Mouse (Mus musculus): Measurements from ENCODE around the gene Gp9.
"Not testable (repeated sequence)": the region's sequence is repeated elsewhere in the genome, so short reads cannot be mapped to it uniquely, and the experiment has no call there.

The Gp9 gene

GRCm38 (mm10) chr6:87750184-87750910 lies 27.5 kb upstream of the Gp9 start:
- DNase-seq (ENCODE audit: low spot score) = no peak

GRCm38 (mm10) chr6:87751574-87751973 lies 26.3 kb upstream of the Gp9 start:
- DNase-seq (ENCODE audit: low spot score) = no peak

GRCm38 (mm10) chr6:87755196-87755595 lies 22.7 kb upstream of the Gp9 start:
- DNase-seq (ENCODE audit: low spot score) = no peak

GRCm38 (mm10) chr6:87756896-87757295 lies 21.0 kb upstream of the Gp9 start:
- DNase-seq (ENCODE audit: low spot score) = no peak

GRCm38 (mm10) chr6:87759404-87759803 lies 18.5 kb upstream of the Gp9 start:
- no peak for DNase-seq (ENCODE audit: low spot score)

GRCm38 (mm10) chr6:87759850-87760249 lies 18.0 kb upstream of the Gp9 start:
- DNase-seq (ENCODE audit: low spot score) = no peak

GRCm38 (mm10) chr6:87762161-87762560 lies 15.7 kb upstream of the Gp9 start:
- no peak for DNase-seq (ENCODE audit: low spot score)

- no peak for DNase-seq (ENCODE audit: low spot score)
Measured at GRCm38 (mm10) chr6:87763376-87764280, 14.2 kb upstream of the Gp9 start.

GRCm38 (mm10) chr6:87764296-87764695 lies 13.6 kb upstream of the Gp9 start:
- not testable (repeated sequence) for DNase-seq (ENCODE audit: low spot score)

- no peak for DNase-seq (ENCODE audit: low spot score)
Measured at GRCm38 (mm10) chr6:87770626-87771025, 7.2 kb upstream of the Gp9 start.

- no peak for DNase-seq (ENCODE audit: low spot score)
Measured at GRCm38 (mm10) chr6:87774466-87774865, 3.4 kb upstream of the Gp9 start.

GRCm38 (mm10) chr6:87774909-87775308 lies 3.0 kb upstream of the Gp9 start:
- DNase-seq (ENCODE audit: low spot score) = no peak

- DNase-seq (ENCODE audit: low spot score) = no peak
Measured at GRCm38 (mm10) chr6:87775588-87776245, 2.2 kb upstream of the Gp9 start.

- DNase-seq (ENCODE audit: low spot score) = no peak
Measured at GRCm38 (mm10) chr6:87776663-87777062, 1.2 kb upstream of the Gp9 start.

- DNase-seq (ENCODE audit: low spot score) = no peak
Measured at GRCm38 (mm10) chr6:87778294-87779173, 662 bp downstream of the Gp9 start.

GRCm38 (mm10) chr6:87779174-87780165 lies 1.6 kb downstream of the Gp9 start:
- DNase-seq (ENCODE audit: low spot score) = no peak

- DNase-seq (ENCODE audit: low spot score) = no peak
Measured at GRCm38 (mm10) chr6:87780546-87781301, 2.9 kb downstream of the Gp9 start.

GRCm38 (mm10) chr6:87784033-87784432 lies 6.2 kb downstream of the Gp9 start:
- DNase-seq (ENCODE audit: low spot score) = no peak

GRCm38 (mm10) chr6:87786621-87787020 lies 8.7 kb downstream of the Gp9 start:
- DNase-seq (ENCODE audit: low spot score) = no peak
